Mouse (Mus musculus) limb, embryonic 10.5 days (tissue): ENCODE measurements around the gene Tns2. TPM values are rescaled to one million over a fixed set of nuclear protein-coding genes. Genes with fewer than 3 reads are reported as not detected.

Experiments used
- DNase-seq: peaks from one replicate; pipeline ENCODE4 v3.0.0-alpha.2; 2017; ENCODE audit warnings: low spot score
- H3K27ac ChIP-seq: fragments of 300-500 bp; sonication (generic); 2 replicates; pipeline ENCODE4 v1.5.1; 2016; ENCODE audit warnings: mild to moderate bottlenecking
- H3K27me3 ChIP-seq: fragments of 300-500 bp; sonication (generic); 2 replicates; pipeline ENCODE4 v1.6.1; 2016; ENCODE audit warnings: low read depth, mild to moderate bottlenecking; ENCODE audit not compliant: poor library complexity, severe bottlenecking
- H3K36me3 ChIP-seq: fragments of 300-500 bp; sonication (generic); 2 replicates; pipeline ENCODE4 v1.6.1; 2016; ENCODE audit warnings: mild to moderate bottlenecking, moderate library complexity
- H3K4me1 ChIP-seq: fragments of 300-500 bp; sonication (generic); 2 replicates; pipeline ENCODE4 v1.6.1; 2016
- H3K4me3 ChIP-seq: fragments of 300-500 bp; sonication (generic); 2 replicates; pipeline ENCODE4 v1.5.1; 2016; ENCODE audit warnings: mild to moderate bottlenecking, moderate library complexity
- H3K9me3 ChIP-seq: fragments of 300-500 bp; sonication (generic); replicated peaks from 2 replicates; pipeline ENCODE4 v1.6.1; 2016; ENCODE audit warnings: mild to moderate bottlenecking
- WGBS: fragments of 180-500 bp; shearing (Covaris S2); methylation state at CpG from one replicate; pipeline ENCODE4 v1.1.7; 2016; 5-methylcytosine and 5-hydroxymethylcytosine counted together
- polyA plus RNA-seq: library from polyadenylated mRNA; unstranded; fragments of >200 nt; fragmentation: Nextera tagmentation; extraction: Ambion mirVana; gene quantifications from 2 replicates; pipeline ENCODE4 v1.2.1, GENCODE M21; 2016

Tns2 gene
- polyA plus RNA-seq, 1 experiment from 2014 or later, result 13.0 TPM

DNA sequence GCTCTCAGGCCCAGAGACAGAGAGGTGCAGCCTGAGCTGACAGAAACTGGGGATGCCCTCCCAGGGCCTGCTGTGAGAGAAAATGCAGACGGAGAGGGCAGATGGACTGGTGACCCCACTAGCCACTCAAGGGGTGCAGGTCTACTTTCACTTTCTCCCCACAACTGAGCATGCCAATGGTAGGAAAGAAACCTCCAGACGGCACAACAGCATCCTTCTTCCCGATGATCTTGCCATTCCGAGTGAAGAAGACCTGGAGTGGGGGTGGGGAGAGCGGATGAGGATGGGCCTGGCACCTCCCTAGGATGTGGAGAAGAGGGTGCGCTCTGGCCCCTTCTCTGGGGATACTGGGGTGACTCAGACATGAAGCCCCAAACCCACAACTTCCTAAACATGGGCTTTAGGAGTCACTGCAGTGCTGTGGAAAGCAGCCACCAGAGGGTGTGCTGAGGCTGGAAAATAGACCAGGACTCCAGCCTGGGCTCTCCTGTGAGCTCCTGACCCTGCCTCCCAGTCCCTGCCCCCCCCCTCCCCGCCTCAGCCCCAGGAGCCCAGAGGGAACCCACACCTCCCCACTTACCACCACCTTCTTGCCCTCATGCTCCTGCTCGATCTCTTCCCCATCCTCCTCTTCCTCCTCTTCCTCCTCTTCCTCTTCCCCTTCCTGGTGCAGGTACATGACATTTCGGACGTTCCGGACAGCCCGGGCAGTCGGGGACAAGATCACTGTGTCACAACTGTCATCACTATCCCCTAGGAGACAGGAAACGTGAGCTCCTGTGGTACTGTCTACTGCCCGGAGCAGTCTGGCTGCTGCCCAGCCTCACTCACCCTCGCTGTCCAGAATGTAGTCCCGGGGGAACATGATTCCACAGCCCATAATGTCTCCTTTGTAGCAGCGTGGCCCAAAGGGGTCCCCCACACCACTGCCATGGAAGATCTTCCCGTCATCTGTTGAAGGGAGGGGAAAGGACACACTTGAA, 17.5 kb downstream of the Tns2 start:
- peaks cover 12% of the 10 kb centered on the region for H3K4me1 ChIP-seq
- no peak overlapping the region for H3K4me3 ChIP-seq
- H3K27me3 ChIP-seq, result no peaks in the 10 kb centered on the region
- peaks cover 98% of the 10 kb centered on the region for H3K36me3 ChIP-seq
- DNase-seq, result no peak
- WGBS, result 84% methylated on average over 19 of the region's 19 CpGs
- H3K27ac ChIP-seq, result no peak overlapping the region
- H3K9me3 ChIP-seq, result no peaks in the 10 kb centered on the region

DNA sequence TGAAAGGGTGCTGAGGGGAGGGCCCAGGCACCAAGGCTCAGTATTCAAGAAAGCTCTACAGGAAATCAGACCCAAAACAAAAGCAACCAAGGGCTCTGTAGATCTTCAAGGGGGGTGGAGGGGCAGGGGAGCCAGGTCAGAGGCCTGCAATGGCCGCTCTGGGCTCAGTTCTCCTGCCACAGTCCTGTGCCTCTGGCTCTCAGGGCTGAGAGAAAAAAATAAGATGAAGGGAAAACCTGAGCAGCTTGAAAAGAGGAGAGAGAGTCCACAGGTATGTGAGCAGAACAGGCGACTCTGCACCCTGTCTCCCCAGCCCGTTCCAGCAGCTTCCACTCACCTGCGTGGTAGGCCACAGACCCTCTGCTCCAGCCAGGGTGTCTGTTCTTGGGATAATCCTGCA, 18.4 kb downstream of the Tns2 start:
- WGBS, result 85% methylated on average over 4 of the region's 4 CpGs
- no peaks in the 10 kb centered on the region for H3K9me3 ChIP-seq
- H3K27ac ChIP-seq, result no peak overlapping the region
- peaks cover 6% of the 10 kb centered on the region; the same call in 1 of the 2 replicates for H3K4me1 ChIP-seq
- no peak for DNase-seq
- peaks cover 95% of the 10 kb centered on the region for H3K36me3 ChIP-seq
- H3K4me3 ChIP-seq, result no peak overlapping the region
- H3K27me3 ChIP-seq, result no peaks in the 10 kb centered on the region

DNA sequence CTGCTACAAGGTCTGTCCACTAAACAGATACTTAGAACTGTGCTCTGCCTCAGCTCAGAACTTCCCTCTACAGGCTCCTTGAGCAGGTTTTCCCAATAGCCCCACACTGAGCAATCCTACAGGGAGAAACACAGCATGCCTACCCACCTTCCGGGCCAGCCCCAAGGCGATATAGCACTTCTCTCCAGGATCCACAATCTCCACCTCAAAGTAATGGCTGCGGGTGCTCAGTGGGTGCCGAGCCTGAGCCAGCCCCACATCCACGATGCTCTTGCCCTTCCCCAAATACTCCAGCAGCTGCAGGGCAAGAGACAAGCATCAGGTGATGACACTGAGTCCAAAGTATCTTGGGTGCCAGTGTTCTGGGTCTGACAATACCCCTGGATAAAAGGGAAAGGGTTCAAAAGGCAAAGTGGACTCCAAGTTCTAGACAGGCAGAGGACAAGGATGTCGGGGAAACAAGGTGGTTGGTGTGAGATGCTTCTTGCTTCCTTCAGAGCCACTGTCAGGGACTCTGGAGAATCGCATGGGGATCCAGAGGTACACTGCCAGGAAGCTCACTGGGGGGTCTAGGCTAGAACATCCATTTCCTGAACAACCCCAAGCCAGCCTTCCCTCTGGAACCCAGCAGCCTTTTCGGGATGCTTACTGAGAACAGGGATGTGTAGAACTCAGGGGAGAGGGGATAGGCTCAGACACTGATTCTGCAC, 19.1 kb downstream of the Tns2 start:
- Histone ChIP-seq H3K4me1 (peaks cover 5% of the 10 kb centered on the region; the same call in 1 of the 2 replicates), H3K4me3 (no peak overlapping the region), H3K27me3 (no peaks in the 10 kb centered on the region), H3K9me3 (no peaks in the 10 kb centered on the region), H3K27ac (no peak overlapping the region), H3K36me3 (peaks cover 90% of the 10 kb centered on the region)
- WGBS, result 71% methylated on average over 8 of the region's 8 CpGs
- DNase-seq, result no peak

DNA sequence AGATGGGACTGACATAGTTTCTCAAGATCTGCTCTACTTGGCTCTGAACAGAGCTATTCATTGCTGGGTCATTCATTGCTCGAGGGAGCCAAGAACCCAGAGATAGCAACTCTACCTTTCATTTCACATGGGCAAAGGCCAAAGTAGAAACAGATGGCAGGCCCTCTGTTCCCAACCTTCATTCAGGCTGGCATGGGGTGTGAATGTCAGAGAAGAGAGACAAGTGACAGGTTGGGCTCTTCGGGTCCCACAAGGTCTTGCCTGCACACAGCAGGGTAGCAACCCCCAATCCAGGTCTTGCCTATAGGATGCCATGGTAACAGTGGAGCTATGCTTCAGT, 19.6 kb downstream of the Tns2 start:
- Histone ChIP-seq H3K27ac (no peak overlapping the region), H3K4me3 (no peak overlapping the region), H3K9me3 (no peaks in the 10 kb centered on the region), H3K36me3 (peaks cover 90% of the 10 kb centered on the region), H3K4me1 (peaks cover 5% of the 10 kb centered on the region; the same call in 1 of the 2 replicates), H3K27me3 (no peaks in the 10 kb centered on the region)
- no peak for DNase-seq
- 74% methylated on average over 2 of the region's 2 CpGs for WGBS

GRCm38 (mm10) chr15:102120530-102120929, 20.3 kb downstream of the Tns2 start:
- peaks cover 90% of the 10 kb centered on the region for H3K36me3 ChIP-seq
- H3K27ac ChIP-seq, result no peak overlapping the region
- WGBS, result 88% methylated on average over 5 of the region's 5 CpGs
- no peaks in the 10 kb centered on the region for H3K9me3 ChIP-seq
- H3K4me1 ChIP-seq, result peaks cover 5% of the 10 kb centered on the region; the same call in 1 of the 2 replicates
- no peak for DNase-seq
- no peak overlapping the region for H3K4me3 ChIP-seq
- H3K27me3 ChIP-seq, result no peaks in the 10 kb centered on the region

- no peaks in the 10 kb centered on the region for H3K9me3 ChIP-seq
- H3K4me1 ChIP-seq, result peaks cover 5% of the 10 kb centered on the region; the same call in 1 of the 2 replicates
- no peak for DNase-seq
- H3K4me3 ChIP-seq, result no peak overlapping the region
- no peak overlapping the region for H3K27ac ChIP-seq
- peaks cover 88% of the 10 kb centered on the region for H3K36me3 ChIP-seq
- 76% methylated on average over 2 of the region's 2 CpGs for WGBS
- no peaks in the 10 kb centered on the region for H3K27me3 ChIP-seq
Measured at GRCm38 (mm10) chr15:102126303-102126702, 26.1 kb downstream of the Tns2 start.

DNA sequence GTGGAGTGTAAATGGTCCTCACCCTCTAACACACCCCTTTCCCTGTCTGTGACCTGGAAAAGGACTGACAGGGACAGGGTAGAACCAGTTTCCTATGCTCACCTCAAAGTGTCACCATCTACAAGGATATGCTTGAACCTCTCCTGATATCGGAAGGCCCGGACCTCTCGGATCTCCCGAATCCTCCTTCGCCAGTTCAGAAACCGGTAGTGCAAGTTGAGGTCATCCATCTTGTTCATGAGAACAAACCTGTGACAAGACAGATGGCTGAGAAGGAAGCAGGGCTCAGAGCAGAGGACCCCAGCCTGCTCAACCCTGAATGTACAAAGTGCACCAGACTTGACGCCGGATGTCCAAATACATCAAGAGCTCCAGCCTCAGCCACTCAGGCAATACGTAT, 33.1 kb downstream of the Tns2 start:
- Histone ChIP-seq H3K27me3 (no peaks in the 10 kb centered on the region), H3K9me3 (no peaks in the 10 kb centered on the region), H3K4me3 (no peak overlapping the region), H3K36me3 (peaks cover 51% of the 10 kb centered on the region), H3K4me1 (peaks cover 22% of the 10 kb centered on the region), H3K27ac (no peak overlapping the region)
- WGBS, result 90% methylated on average over 9 of the region's 9 CpGs
- DNase-seq, result no peak

- no peak overlapping the region for H3K4me3 ChIP-seq
- H3K36me3 ChIP-seq, result peaks cover 37% of the 10 kb centered on the region
- H3K4me1 ChIP-seq, result peaks cover 22% of the 10 kb centered on the region
- H3K9me3 ChIP-seq, result no peaks in the 10 kb centered on the region
- WGBS, result 91% methylated on average over 2 of the region's 2 CpGs
- no peaks in the 10 kb centered on the region for H3K27me3 ChIP-seq
- no peak overlapping the region for H3K27ac ChIP-seq
- DNase-seq, result no peak
Measured at GRCm38 (mm10) chr15:102134709-102135108, 34.5 kb downstream of the Tns2 start.

DNA sequence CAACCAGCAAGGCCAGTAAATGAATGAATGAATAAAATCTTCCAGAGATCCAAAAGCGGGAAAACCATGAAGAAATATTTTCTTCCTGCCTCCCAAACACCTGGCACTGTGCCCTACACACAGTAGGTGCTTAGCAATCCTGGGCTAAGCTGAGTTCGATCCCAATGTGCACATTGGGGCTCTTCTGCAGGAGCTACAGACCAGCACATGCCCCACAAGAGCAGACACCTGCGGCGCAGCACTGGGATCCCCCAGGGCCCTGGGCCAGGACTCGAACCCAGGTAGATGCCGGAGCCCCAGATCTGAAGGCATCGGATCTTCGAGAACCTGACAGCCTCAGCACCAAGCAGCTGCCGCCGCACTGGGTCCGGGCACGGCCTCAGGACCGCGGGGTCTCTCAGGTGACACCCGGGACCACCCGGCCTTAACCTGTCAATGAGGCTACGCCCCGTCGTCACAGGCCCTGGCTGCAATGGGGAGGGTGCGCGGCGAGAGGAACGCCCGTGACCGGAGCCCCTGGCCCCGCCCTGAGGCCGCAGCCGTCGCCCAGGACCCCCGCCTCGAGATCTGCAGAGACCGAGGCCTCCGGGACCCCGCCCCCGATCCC, 35.4 kb downstream of the Tns2 start:
- Histone ChIP-seq H3K27ac (peak overlapping the region; percentile 93), H3K4me1 (peaks cover 22% of the 10 kb centered on the region), H3K4me3 (peak overlapping the region; percentile 81), H3K27me3 (no peaks in the 10 kb centered on the region), H3K36me3 (peaks cover 28% of the 10 kb centered on the region), H3K9me3 (no peaks in the 10 kb centered on the region)
- DNase-seq, result no peak
- WGBS, result 4% methylated on average over 35 of the region's 35 CpGs

GRCm38 (mm10) chr15:102136129-102136758, 36.0 kb downstream of the Tns2 start, which contains the start of gene Spryd3:
TSS of gene Spryd3 (minus strand) at chr15:102136234.
- peak; percentile 99 for DNase-seq
- WGBS, result under 1% methylated on average over 50 of the region's 50 CpGs
- peak within 1 kb of the TSS; percentile 93 for H3K27ac ChIP-seq

GRCm38 (mm10) chr15:102141120-102141519, 40.9 kb downstream of the Tns2 start:
- Histone ChIP-seq H3K4me1 (peaks cover 22% of the 10 kb centered on the region), H3K36me3 (no peaks in the 10 kb centered on the region), H3K27ac (no peak overlapping the region), H3K9me3 (no peaks in the 10 kb centered on the region), H3K4me3 (no peak overlapping the region), H3K27me3 (peaks cover 44% of the 10 kb centered on the region)
- 92% methylated on average over 5 of the region's 5 CpGs for WGBS
- DNase-seq, result no peak

More at GRCm38 (mm10) chr15:102136129-102136758, 36.0 kb downstream of the Tns2 start, which contains the start of gene Spryd3:
- Histone ChIP-seq H3K4me1 (peaks cover 22% of the 10 kb centered on the region), H3K9me3 (no peaks in the 10 kb centered on the region), H3K27me3 (no peaks in the 10 kb centered on the region), H3K36me3 (peaks cover 22% of the 10 kb centered on the region), H3K4me3 (peak within 1 kb of the TSS; percentile 81)
